Mouse (Mus musculus) CH12.LX (cell line): ENCODE data around the gene Raf1. TPM values are rescaled to one million over a fixed set of nuclear protein-coding genes. Genes with fewer than 3 reads are reported as not detected.

ENCODE experiments used
- DNase-seq: peaks from one replicate; pipeline ENCODE4 v3.0.0-alpha.2; 2013; ENCODE audit errors: extremely low read depth
- H3K27ac ChIP-seq: 2 replicates; pipeline ENCODE4 v1.5.1; 2012; ENCODE audit warnings: low read depth, mild to moderate bottlenecking, control low read depth, moderate library complexity; ENCODE audit not compliant: insufficient read depth
- H3K27me3 ChIP-seq: replicated peaks from 2 replicates; pipeline ENCODE3; 2012; ENCODE audit warnings: inconsistent platforms
- H3K36me3 ChIP-seq, 2 experiments: replicated peaks in 1 of 2; 2 replicates each; pipeline versions ENCODE3 to v1.6.1; 2012; ENCODE audit warnings: inconsistent platforms in 1 of 2, low read length in 1 of 2, mild to moderate bottlenecking in 1 of 2, mixed read lengths in 1 of 2, moderate library complexity in 1 of 2; ENCODE audit not compliant: control insufficient read depth in 1 of 2, insufficient read depth in 1 of 2
- H3K4me1 ChIP-seq, 2 experiments: 2 replicates each; pipeline ENCODE4 v1.6.1; 2012; ENCODE audit warnings: inconsistent platforms in 1 of 2, moderate library complexity in 1 of 2; ENCODE audit not compliant: insufficient read depth in 2 of 2, control insufficient read depth in 1 of 2
- H3K4me2 ChIP-seq: 2 replicates; pipeline ENCODE4 v1.6.1; 2012; ENCODE audit warnings: low read depth, mild to moderate bottlenecking, control low read depth; ENCODE audit not compliant: poor library complexity, insufficient read depth, severe bottlenecking
- H3K4me3 ChIP-seq, 3 experiments: fragments of 150-350 bp in 1 of 3; sonication (generic) in 1 of 3; replicated peaks in 1 of 3; 2 replicates each; pipeline versions ENCODE3 to v1.5.1; 2011 to 2012; ENCODE audit warnings: low read depth in 2 of 3, low read length in 2 of 3, mild to moderate bottlenecking in 2 of 3, moderate library complexity in 2 of 3, control low read depth in 1 of 3, improper control_type of control experiment in 1 of 3, inconsistent platforms in 1 of 3, mixed read lengths in 1 of 3; ENCODE audit not compliant: poor library complexity in 1 of 3
- H3K79me2 ChIP-seq: replicated peaks from 2 replicates; pipeline ENCODE4 v1.6.1; 2012; ENCODE audit warnings: mild to moderate bottlenecking, moderate library complexity; ENCODE audit not compliant: control insufficient read depth, poor library complexity, insufficient read depth, severe bottlenecking; ENCODE audit errors: extremely low read depth
- H3K9ac ChIP-seq: 2 replicates; pipeline ENCODE4 v1.6.1; 2012; ENCODE audit warnings: low read depth, mild to moderate bottlenecking, control low read depth, moderate library complexity; ENCODE audit not compliant: insufficient read depth
- H3K9me3 ChIP-seq: replicated peaks from 2 replicates; pipeline ENCODE3; 2012; ENCODE audit warnings: low read length, inconsistent platforms, mixed read lengths
- BHLHE40 ChIP-seq: IDR thresholded peaks from 2 replicates; pipeline ENCODE4 v1.6.1; 2011; ENCODE audit warnings: mild to moderate bottlenecking, low read depth, low read length, improper control_type of control experiment
- CHD2 ChIP-seq: IDR thresholded peaks from 2 replicates; pipeline ENCODE4 v1.6.1; 2011; ENCODE audit warnings: low read length, improper control_type of control experiment
- E2F4 ChIP-seq: IDR thresholded peaks from 2 replicates; pipeline ENCODE4 v1.6.1; 2011; ENCODE audit warnings: low read depth, low read length, improper control_type of control experiment; ENCODE audit not compliant: insufficient replicate concordance
- ELF1 ChIP-seq: IDR thresholded peaks from 2 replicates; pipeline ENCODE4 v1.6.1; 2014; ENCODE audit warnings: low read depth, mild to moderate bottlenecking, inconsistent platforms, low read length, improper control_type of control experiment
- ETS1 ChIP-seq: conservative IDR thresholded peaks from 2 replicates; pipeline ENCODE4 v1.6.1; 2012; ENCODE audit warnings: low read depth, mild to moderate bottlenecking, inconsistent platforms, low read length, improper control_type of control experiment, moderate library complexity
- JUND ChIP-seq: conservative IDR thresholded peaks from 2 replicates; pipeline ENCODE4 v1.6.1; 2011; ENCODE audit warnings: low read depth, low read length, improper control_type of control experiment
- KAT2A ChIP-seq: IDR thresholded peaks from 2 replicates; pipeline ENCODE4 v1.6.1; 2012; ENCODE audit warnings: low read length, improper control_type of control experiment, inconsistent platforms; ENCODE audit not compliant: insufficient replicate concordance
- MAFK ChIP-seq: IDR thresholded peaks from 2 replicates; pipeline ENCODE4 v1.6.1; 2011; ENCODE audit warnings: low read length, improper control_type of control experiment; ENCODE audit not compliant: insufficient replicate concordance
- MAX ChIP-seq: IDR thresholded peaks from 2 replicates; pipeline ENCODE4 v1.6.1; 2011; ENCODE audit warnings: low read length, improper control_type of control experiment
- MEF2A ChIP-seq: IDR thresholded peaks from 2 replicates; pipeline ENCODE4 v1.6.1; 2014; ENCODE audit warnings: low read depth, mild to moderate bottlenecking, inconsistent platforms, low read length, improper control_type of control experiment, borderline replicate concordance
- MYC ChIP-seq: IDR thresholded peaks from 2 replicates; pipeline ENCODE4 v1.6.1; 2011; ENCODE audit warnings: low read depth, mild to moderate bottlenecking, improper control_type of control experiment, low read length
- NRF1 ChIP-seq: IDR thresholded peaks from 2 replicates; pipeline ENCODE4 v1.6.1; 2014; ENCODE audit warnings: low read depth, mild to moderate bottlenecking, inconsistent platforms, low read length, improper control_type of control experiment, moderate library complexity
- POLR2AphosphoS2 ChIP-seq: IDR thresholded peaks from 2 replicates; pipeline ENCODE4 v1.6.1; 2011; ENCODE audit warnings: low read depth, low read length, improper control_type of control experiment
- SIN3A ChIP-seq: IDR thresholded peaks from 2 replicates; pipeline ENCODE4 v1.6.1; 2012; ENCODE audit warnings: low read length, improper control_type of control experiment, inconsistent platforms
- TBP ChIP-seq: conservative IDR thresholded peaks from 2 replicates; pipeline ENCODE4 v1.6.1; 2011; ENCODE audit warnings: low read depth, low read length, improper control_type of control experiment
- UBTF ChIP-seq: IDR thresholded peaks from 2 replicates; pipeline ENCODE4 v1.6.1; 2012; ENCODE audit warnings: low read depth, mild to moderate bottlenecking, inconsistent platforms, low read length, improper control_type of control experiment, moderate library complexity
- USF1 ChIP-seq: IDR thresholded peaks from 2 replicates; pipeline ENCODE4 v1.6.1; 2014; ENCODE audit warnings: low read depth, mild to moderate bottlenecking, inconsistent platforms, low read length, improper control_type of control experiment
- ZNF384 ChIP-seq: IDR thresholded peaks from 2 replicates; pipeline ENCODE4 v1.6.1; 2012; ENCODE audit warnings: low read depth, low read length, improper control_type of control experiment, inconsistent platforms
- dilution Hi-C: fragments of 300-500 bp; cut with MboI; formaldehyde crosslinking; loops from 2 replicates; pipeline ENCODE4 v1.14.3; 2020; ENCODE audit warnings: low sequenced_read_pairs; ENCODE audit not compliant: extremely low pct_unique_long_range_greater_than_20kb, extremely low pct_ligation_motif_present
- in situ Hi-C: fragments of 300-500 bp; cut with MboI; formaldehyde crosslinking; loops from 3 replicates; pipeline ENCODE4 v1.14.3; 2019; ENCODE audit warnings: low sequenced_read_pairs, low pct_ligation_motif_present, low pct_unique_long_range_greater_than_20kb, mixed read lengths
- polyA plus RNA-seq: library from polyadenylated mRNA; unstranded; fragments of >175 nt; gene quantifications from 2 replicates; pipeline ENCODE4 v1.2.1, GENCODE M21; 2012; ENCODE audit warnings: low read depth; ENCODE audit not compliant: insufficient read length
- total RNA-seq, 2 experiments: library from RNA; depleted of rRNA; stranded (reverse); fragments of 300-350 nt in 1 of 2; fragments of >200 nt in 1 of 2; gene quantifications; 2 replicates each; pipeline ENCODE4 v1.2.3; 2012 to 2014

The Raf1 gene
- total and polyA plus RNA-seq, 3 experiments = 53.5 to 79.2 (median 59.8) TPM

DNA sequence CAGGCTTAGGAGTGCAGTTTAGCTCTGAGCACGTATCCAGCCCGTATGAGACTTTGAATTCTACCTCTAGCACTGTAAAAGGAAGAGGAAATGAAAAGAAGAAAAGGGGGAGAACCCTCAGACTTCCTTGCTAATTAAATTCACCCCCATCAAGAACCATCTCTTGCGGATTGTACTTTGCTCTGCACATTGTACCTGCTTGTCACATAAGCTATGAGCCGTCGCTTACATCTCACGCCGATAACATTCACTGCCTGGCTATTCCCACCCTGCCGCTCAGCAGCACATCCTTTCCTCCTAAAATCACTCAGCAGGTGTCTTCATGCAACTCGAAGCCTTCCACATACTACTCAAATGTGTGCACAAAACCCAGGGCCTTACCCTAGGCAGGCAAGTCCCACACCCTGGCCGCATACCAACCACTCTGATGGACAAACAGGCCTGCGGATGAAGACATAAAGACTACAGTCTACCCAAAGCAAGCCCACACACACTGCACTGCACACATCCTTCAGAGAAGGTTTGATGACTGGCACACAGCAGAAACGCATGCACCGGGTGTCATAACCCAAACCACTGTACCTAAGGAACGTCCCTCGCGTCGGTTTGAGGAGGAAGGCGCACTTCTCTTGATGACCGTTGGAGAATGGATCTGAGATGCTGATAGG is 84.6 kb downstream of the Raf1 start:
- no peak for DNase-seq
- dilution Hi-C loops = no loop called here
- Histone ChIP-seq H3K79me2 (no peaks in the 10 kb centered on the region), H3K9ac (no peak overlapping the region), H3K27me3 (peaks cover 4% of the 10 kb centered on the region), H3K27ac (no peak overlapping the region), H3K4me1 (peaks cover 2 to 5% of the 10 kb centered on the region in 2 experiments; a peak in 2 of 4 replicates), H3K9me3 (no peaks in the 10 kb centered on the region)
- TF ChIP-seq BHLHE40 (no peak), USF1 (no peak), ELF1 (no peak), ZNF384 (no peak), MYC (no peak), NRF1 (no peak), CHD2 (no peak), JUND (no peak), UBTF (no peak)
- TF ChIP-seq, all 38 proteins: peak for 0
- H3K4me2 ChIP-seq = no peak overlapping the region
- H3K4me3 ChIP-seq = no peak overlapping the region
- H3K36me3 ChIP-seq = no peaks in the 10 kb centered on the region
- in situ Hi-C loops = no loop called here

DNA sequence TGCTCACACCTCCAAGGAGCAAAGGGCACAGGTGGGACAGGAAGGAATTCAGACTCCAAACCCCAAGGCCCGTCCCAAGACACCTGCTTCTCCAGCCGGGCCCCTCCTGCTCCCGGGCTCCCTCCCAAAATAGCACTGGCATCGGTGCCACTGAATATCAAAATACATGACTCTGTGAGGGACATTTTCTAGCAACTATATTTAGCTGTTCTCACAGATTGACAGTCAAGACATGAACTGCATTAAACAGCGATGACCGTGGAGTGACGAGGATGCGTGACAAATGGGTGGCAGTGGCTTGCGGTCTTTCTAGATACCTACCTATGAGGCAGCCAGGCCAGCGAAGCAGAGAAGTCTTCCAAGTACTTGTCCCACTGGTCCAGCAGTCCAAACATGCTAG is 90.1 kb downstream of the Raf1 start:
- dilution Hi-C loops = no loop called here
- H3K27me3 ChIP-seq = no peaks in the 10 kb centered on the region
- no peaks in the 10 kb centered on the region for H3K36me3 ChIP-seq
- H3K9ac ChIP-seq = no peak overlapping the region
- no peak overlapping the region for H3K27ac ChIP-seq
- in situ Hi-C loops = no loop called here
- no peaks in the 10 kb centered on the region for H3K79me2 ChIP-seq
- H3K4me3 ChIP-seq = no peak overlapping the region
- no peaks in the 10 kb centered on the region for H3K9me3 ChIP-seq
- peaks cover 16 to 34% of the 10 kb centered on the region in 2 experiments for H3K4me1 ChIP-seq
- H3K4me2 ChIP-seq = no peak overlapping the region
- TF ChIP-seq POLR2AphosphoS2 (no peak), ETS1 (no peak), E2F4 (no peak), BHLHE40 (no peak), SIN3A (no peak), UBTF (no peak), MAFK (no peak), MAX (no peak), MEF2A (no peak), TBP (no peak), KAT2A (no peak)
- no peak for DNase-seq
